Mouse (Mus musculus) thymus, postnatal 36 days (tissue): ENCODE results near the gene Dapk1.
"Not testable (repeated sequence)": the region's sequence is repeated elsewhere in the genome, so short reads cannot be mapped to it uniquely, and the experiment has no call there.

ENCODE experiments used
- DNase-seq, 2 experiments: peaks; one replicate each; pipeline ENCODE4 v3.0.0; 2022; ENCODE audit warnings: mixed read lengths in 2 of 2

Gene Dapk1

DNA sequence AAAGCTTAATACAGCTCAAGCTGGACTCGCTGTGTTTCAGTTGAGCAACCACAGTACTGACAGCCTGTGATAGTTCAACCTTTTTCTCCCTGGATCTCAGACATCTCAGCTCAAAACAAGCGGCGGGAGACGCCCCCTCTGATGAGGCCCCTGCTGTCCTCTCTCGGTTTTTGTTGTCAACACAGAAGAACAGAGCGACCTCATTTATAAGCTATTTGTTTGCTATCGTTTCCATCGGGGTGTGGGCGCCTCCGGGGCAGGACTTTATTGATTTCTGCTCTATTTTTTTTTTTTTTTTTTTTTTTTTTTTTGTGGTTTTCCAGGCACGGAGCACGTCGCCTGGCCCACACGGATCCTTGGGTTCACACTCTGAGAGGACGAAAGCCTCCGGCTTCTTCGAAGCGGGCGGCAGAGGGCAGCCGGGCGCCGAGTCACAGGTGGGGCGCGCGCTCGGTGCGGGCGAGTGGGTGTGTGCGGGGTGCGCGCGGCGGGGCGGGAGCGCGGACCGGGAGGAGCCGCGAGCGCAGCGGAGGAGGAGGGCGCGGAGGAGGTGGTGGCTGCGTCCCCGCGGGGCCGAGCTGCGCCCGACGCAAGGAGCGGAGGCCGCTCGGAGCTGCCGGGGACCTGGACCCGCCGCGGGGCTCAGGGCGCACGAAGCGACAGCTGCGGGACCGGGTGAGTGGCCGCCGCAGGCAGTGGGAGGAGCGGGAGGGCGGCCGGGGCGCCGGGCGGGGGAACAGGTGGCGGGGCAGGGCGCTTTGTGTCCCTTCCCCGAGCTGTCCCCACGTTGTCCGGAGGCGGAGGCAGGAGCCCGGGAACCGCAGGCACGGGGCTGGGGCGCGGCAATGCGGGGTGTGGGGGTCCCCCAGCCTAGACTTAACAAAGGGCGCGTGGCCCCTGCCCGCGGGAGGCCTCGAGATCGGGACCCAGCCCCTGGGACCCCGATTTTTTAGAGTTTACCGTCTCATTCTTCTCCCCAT lies at the start of gene Dapk1:
Gene Dapk1 (plus strand): TSS at position 512 of the 980 bp plus-strand sequence.
- DNase-seq: peak; percentile 77 to 83

DNA sequence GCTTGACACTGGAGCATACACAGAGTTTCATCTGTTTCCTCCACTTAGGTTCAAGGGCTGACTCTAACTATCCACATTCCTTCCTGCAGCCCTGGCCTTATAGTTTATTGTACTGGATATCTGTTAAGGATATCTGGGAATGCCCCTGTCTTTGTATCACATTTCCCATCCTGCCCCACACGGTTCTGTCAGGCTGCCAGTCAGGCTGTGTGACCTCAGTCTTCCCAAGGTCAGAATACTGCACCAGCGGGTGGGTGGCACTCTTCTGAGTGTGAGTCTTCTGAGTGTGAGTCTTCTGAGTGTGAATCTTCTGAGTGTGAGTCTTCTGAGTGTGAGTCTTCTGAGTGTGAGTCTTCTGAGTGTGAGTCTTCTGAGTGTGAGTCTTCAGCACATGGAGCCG lies 48.4 kb upstream of the Dapk1 start:
- DNase-seq: no peak

DNA sequence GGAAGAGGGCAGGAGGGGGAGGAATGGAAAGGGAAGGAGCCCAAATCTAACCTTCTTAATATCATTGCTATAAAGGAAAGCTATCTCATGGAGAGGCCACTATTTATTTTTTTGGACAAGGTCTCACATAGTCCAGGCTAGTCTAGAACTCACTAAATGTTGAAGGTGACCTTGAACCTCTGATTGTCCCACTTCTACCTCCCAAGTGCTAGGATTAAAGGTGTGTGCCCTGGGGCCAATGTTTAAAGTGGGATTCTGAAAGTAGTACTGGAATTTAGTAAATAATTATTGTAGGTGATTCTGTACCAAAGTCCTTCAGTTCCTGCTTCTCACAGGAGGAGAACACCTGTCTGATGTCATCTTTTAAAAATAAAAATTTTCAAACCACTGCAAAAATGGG lies 45.3 kb upstream of the Dapk1 start:
- no peak for DNase-seq

DNA sequence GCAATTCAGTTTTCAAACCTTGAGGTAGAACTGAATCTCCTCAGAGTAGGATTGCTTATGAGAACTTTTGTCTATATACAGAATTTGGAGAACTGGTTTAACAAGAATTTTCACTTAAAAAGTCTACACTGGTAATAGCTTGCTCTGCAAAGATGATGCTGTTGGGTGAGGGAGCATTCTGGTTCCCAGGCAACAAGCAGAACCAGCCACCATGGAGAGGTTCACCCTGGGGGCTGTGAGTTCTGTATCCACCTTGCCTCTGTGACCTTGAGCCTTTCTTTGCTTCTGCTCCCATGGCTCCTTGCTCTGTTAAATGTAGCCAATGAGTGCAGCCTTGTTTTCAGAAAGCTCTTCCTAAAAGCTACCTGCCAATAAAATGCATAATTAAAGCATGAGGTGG lies 44.8 kb upstream of the Dapk1 start:
- DNase-seq: no peak

DNA sequence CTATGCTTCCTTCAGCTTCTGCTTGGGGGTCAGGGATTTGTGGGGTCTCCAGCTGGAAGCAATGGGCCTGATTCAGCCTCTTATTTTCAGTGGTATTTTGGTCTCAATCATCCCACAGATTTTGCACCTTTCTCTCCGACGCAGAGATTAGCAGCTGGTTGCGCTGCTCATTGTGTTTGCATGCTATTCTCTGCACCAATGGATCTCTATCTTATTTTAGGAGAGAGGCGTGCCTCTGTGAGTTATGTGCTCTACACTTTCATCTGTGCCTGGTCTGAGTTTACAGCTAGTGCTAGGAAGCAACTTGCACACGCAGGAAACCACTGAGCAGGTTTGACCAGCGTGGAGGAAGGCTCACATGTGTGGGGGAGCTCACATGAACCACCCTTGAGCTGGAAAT lies 37.4 kb upstream of the Dapk1 start:
- DNase-seq: no peak

DNA sequence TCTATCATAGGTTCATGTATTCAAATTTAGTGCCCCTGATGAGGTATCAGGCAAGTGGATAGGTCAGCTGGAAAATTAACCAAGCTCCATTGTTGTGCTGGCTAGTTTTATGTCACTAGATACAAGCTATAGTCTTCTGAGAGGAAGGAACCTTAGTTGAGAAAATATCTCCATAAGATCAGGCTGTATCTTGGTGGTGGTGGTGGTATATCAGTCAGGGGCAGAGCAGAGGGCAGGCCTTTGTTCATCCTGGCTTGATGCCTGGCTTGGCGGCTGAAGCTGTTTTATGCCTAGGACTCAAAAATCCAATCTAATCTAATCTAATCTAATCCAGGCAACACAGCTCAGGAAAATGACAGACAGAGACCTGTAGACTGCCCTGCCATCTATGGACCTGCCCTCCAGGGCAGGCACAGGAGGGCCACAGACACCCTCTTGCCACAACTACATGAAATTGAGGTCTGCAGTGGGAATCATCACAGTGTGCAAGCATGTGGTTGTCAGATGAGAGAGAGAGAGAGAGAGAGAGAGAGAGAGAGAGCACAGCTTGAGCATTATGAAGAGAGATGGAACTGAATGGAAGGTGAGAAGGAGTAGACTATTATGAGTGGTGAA lies 32.7 kb upstream of the Dapk1 start:
- DNase-seq: no peak

DNA sequence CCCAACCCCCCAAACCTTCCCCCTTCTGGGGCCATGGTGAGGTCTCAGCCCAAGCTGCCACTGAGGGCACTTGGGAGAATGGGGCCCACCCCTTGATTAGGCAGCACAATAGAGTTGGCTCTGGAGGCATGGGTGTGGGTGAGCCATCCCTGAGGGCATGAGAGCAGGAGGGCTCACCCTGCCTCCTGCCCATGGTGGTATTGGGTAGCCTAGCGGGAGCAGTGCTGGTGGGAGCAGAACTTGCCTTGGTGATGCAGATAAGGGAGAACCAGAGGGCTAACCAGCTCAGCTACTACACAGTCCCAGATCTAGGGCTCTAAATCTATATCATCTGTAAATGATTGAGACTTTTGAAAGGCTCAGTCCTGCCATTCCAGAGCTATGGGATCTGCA lies 32.2 kb upstream of the Dapk1 start:
- no peak for DNase-seq

DNA sequence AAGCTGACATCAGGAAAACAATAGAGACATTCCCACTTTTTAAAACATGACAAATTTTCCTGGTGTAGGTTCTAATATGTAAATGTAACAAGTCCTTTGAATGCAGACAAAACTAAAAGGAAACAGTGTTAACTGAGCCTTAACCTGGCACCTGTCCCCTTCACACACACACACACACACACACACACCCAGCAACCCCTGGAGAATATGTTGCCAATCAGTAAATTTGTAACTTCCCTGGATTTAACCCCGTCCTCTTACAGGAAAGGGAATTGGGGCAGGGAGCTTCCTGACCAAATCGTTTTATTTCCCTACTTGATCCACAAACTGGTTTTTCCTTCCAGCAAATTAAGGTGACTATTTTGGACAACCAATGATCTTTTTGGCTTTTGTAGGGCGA lies 28.2 kb upstream of the Dapk1 start:
- DNase-seq: no peak

DNA sequence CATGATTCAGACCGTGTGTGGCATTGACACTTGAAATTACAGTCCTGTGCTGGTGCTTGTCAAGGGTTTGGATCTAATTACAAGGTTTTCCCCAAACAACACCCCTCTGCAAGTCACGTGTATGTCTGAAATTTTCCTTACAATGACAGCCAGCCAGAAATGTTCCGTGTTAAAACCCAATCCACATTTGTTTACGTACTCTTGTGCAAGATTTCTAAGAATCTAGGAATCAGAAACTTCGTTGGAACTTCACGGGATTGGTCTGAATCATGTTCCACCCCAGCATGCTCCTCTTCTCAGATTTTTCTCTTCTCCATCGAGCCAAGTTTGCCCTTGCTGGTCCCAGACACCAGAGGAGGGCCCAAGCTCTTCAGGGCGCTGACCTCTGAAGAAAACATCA lies 27.8 kb upstream of the Dapk1 start:
- DNase-seq: no peak

DNA sequence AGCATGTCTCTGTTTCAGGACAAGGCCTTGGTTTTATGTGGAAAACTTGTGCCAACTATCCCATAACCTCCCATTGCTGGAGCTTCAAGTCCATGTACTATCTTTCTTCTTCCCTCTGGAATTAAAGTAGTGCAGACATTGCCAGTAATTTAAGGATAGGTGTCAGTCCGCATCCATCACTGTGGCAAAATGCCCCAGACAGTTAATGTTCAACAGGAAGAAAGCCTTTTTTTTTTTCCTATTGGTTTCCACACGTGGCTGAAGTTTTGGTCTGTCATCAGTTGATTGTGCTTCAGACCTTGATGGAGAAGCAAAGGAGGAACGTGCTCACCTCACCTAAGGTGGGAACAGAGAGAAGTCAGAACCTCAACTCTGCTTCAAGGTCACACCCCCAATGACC lies 23.2 kb upstream of the Dapk1 start:
- no peak for DNase-seq

DNA sequence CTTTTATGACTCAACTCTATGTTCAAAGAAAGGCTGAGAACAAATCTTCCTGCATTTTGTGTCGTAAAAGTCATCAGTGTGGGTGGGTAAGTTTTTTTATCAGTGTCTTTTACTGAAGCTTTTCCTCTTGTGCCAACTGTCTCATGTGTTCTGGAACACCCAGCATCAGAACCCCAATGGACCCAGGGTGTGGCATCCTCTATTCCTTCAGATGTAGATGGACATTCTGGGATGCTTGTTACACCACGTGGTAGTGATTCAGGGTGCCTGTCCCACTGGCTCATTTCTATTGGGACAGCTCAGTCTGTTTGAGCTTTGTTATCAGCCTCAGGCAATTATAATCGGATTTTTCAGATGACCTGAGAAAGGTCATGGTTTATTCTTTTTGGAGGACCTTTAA lies 6.9 kb upstream of the Dapk1 start:
- DNase-seq: no peak

DNA sequence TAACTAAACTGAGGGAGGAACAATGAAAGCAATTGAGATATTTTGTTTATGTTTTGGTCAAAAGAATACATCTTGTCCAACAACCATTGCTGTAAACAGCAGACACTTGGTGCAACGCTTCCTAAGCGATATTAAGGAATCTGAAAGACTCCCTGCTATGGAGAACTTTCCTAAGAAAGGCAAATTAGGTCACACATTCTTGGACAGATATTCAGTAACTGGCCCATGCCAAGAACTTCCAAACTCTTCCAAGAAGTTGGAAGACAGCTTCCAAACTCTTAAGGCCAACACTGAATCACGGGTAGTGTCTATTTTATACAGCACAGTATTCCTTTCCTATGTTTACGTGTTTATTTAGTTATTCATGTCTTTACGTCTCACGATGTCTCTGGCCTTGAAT lies 6.2 kb upstream of the Dapk1 start:
- DNase-seq: no peak

DNA sequence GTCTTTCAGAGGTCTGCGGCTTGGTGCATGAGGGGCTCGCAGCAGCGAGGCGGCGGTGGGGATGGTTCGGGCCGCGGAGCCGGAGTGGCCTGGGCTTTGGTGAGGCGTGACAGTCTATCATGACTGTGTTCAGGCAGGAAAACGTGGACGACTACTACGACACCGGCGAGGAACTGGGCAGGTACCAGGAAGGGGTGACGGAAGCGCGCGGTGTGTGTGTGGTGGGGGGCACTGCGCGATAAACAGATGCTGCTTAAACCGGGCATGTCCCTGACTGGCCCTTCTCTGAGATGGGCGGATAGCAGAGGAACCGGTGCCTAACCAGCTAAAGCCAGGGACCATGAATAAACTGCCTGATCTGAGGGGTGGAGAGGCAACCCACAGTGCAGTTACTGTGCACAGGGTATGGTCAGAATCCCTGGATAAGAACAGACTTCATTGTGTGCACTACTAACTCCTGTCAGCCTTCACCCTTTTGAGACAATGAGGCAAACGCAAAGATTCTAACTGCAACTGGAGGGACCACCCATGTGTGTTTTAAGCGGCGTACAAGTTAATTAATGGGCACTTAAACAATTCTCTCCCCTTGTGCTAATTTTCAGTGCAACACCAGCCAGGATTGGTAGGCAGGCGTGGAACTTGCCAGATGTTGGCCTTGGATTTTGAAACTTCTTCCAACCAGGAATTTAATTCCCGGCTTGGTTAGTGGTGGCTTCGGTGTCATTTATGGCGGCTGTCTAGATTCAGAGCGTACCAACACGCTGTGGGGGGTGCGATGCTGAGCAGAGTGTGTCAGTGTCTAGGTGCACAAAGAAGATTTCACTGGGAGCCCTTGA lies 887 bp downstream of the Dapk1 start:
- peak; percentile 55 to 61 for DNase-seq

DNA sequence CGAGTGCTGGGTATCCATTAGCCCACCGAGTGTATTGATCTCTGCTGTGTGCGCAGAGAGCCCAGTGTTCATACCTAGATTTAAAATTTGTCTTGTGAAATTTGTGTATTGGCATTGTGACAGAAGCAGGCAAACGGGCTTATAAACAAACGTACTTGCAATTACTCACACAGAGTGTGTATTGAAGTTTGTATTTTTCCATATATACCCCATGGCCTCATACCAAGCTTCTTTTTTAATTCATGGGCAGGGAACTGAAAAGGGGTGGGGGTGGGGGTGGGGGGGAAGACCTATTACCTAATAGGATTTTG lies 1.5 kb downstream of the Dapk1 start:
- DNase-seq: no peak

DNA sequence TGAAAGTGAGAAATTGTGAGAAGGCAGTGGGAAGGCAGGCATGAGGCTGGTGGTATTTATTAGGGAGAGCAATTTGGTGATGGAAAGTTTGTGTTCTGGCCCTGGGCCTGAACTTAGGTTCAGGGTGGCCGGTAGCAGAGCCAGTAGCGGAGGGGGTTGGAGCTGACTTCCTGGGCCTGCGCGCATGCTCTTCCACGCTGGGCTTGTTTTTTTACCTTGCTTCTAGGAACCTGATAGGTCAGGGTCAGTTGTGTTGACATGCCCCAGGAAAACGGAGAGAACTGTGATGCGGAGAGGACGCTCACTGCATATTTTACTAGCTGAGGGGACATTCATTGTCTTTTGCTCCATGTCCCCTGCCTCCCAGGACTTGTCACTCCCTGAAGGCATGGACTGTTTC lies 5.7 kb downstream of the Dapk1 start:
- DNase-seq: no peak

DNA sequence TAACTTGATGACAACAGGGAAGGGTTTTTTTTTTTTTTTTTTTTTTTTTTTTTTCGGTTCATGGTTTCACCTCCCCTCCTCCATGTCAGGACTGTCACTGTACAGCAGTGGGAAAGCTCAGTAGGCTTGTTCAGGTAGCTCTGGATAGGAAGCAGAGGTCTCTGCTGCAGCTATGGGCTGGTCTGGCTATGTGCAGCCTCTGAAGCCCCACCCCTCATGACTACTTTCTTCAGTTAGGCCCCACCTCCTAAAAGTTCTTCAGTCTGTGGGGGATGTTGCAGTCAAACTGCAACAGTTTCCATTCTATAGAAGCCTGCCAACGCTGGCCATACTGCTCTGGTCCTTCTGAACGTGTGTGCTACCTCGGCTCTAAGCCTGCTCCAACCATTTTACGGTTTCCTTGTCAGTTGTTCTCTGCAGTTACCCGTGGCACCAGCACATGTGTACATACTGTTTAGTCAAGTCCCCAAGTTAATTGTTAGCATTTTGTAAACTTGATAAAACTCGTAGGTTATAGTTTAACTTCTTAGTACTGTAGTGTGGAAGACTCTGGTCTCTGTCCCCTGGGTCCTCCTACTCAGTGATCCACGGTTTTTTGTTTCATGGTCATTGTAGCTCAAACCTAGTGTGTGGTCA lies 6.8 kb downstream of the Dapk1 start:
- DNase-seq: no peak

DNA sequence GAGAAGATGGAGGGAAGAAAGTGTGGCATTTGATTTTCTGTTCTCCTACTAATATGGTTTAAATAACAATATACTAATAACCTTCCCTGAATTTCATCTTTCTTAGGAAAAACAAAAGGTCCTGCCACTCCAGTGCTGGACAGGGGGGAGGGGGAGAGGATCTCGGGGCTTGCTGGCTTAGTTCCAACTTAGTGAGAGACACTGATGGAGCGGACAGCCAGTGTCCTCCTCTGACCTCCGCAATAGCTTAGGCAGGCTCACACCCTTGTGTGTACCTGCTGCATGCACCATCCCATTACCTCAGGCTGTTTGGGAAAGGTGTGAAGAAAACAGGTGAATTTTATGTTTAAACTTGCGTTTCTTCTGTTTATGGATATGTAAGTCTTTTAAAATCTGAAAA lies 7.5 kb downstream of the Dapk1 start:
- DNase-seq: no peak

DNA sequence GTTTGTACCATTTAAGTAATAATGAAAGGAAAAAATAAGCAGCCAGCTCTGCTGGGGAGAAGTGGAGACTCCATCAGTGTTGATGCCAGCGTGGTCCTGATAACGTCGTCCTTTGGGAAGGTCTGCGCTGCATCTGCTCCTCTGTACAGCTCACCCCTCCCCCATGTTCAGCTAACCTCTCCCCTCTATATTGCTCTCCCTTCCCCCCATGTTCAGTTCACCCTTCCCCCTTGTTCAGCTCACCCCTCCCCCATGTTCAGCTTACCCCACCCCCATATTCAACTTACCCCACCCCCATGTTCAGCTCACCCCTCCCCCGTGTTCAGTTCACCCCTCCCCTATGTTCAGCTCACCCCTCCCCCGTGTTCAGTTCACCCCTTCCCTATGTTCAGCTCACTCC lies 8.8 kb downstream of the Dapk1 start:
- no peak for DNase-seq

DNA sequence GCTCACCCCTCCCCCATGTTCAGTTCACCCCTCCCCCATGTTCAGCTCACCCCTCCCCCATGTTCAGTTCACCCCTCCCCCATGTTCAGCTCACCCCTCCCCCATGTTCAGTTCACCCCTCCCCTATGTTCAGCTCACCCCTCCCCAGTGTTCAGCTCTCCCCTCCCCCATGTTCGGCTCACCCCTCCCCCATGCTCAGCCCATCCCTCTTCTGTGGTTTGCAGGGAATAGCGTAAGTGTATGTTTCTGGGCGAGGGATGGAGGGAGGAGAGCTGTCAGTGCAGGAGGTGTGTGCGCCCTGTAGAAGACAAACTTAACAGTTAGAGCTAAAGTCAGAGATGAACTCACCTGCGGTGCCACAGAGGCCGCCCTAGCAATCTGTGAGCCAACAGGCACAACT lies 9.2 kb downstream of the Dapk1 start:
- DNase-seq: not testable (repeated sequence)

DNA sequence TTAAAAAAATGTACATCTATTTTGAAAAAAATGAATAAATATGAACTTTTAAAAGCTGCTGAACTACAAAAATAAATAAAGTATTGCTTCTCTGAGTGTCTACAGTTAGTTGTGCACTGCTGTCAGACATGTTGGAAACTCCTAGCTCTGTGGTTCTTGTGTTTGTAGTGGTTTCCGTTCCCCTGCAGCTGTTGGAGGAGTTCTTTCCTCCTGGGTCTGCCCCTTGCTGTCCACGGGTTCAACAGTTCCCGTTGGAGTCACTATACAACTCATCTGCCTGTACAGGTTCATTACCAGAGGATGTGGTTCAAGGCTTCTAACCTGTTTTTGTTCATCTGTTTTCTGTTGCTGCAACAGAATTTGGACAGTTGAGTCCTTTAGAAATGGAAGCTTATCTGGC lies 10.4 kb downstream of the Dapk1 start:
- DNase-seq: peak; percentile 28 to 62

DNA sequence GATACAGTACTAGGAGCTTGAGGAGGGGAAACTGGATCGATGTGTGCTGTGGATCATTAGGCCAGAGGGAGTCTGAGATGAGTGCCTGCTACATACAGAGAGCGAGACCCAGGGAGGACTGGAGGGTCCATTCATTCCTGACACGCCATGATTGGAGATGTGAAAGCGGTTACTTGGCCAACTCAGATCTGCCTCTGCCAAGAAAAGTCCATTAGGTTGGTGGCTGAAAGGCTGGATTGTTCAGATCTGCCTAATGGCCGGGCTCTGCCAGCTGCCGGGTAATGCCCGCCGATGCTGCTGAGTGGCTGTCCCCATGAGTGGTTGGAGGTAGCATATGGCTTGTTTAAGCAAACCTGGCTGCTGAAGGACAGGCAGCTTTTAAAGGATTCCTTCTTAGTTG lies 12.4 kb downstream of the Dapk1 start:
- no peak for DNase-seq

DNA sequence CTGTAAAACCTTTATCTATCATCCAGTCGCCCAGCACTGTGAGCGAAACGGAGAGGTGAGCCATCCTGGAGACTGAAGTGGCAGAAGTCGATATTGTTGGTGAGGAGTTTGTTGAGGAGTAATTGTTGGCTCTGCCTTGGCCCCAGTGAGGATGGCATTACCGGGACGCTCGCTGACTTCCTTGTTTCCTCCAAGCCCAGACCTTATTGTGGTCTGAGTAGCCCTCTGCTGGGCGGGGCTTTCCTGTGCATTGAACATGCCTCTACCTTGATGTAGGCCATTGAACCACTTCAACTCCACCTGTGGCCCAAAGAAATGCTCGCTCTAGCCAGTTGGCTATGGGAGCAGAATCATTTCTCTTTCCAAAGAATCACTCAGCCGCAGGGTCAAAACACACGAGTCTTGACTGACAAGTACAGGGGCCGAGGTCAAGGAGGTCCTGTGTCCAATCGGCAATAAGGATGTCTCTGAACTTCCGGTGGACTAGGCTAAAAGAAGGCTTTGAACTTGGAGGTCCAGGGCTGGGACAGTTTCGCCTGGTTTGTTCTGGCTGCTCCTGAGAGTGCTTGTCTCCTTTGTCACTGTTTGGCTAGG lies 13.4 kb downstream of the Dapk1 start:
- DNase-seq: no peak

DNA sequence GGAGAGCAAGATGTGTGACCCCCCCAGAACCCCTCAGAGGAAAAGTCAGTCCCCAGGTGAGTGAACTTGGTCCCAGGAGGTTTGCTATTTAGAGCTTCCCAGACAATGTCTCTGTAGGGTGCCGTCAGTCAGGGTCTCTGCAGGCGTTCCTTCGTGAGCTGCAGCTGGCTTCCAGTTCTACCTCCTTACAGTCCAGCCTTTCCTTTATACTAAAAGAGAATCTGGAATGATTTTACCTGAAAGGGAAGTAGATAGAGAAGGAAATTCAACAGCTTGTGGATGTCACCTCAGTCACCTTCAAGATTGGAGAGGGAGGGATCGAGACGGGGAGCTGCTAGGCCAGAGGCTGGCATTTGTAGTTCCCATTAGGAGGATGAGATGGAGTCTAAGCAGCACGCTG lies 14.3 kb downstream of the Dapk1 start:
- DNase-seq: no peak
